Mouse (Mus musculus): ENCODE results near the gene 2310034G01Rik.

Gene 2310034G01Rik

DNA sequence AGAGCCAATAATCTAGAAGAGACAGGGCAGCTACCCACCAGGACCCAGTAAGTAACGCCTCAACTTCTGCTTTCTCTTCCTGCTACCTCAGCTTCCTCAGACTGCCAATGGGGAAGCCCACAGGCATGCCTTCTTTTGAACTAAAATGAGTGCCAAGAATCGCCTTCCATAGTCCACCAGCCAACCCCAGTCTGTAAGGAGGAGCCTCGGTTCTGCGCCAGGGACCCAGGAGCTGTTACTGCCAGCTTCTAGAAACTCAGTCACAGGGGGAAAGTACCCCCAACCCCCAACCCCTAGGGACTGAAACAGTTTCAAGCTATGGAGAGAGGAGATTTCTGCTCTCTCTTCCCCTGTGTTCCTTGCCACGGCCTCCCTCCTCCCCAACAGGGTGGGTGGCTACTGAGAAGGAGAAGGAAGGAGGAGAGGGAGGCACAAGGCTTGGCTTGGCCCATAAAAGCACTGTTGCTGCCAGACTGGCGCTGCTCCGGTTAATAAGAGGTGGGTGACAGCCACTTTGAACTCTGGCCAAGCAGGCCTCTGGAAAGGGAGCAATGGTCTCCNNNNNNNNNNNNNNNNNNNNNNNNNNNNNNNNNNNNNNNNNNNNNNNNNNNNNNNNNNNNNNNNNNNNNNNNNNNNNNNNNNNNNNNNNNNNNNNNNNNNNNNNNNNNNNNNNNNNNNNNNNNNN is 10.7 kb downstream of the 2310034G01Rik start:
- Histone ChIP-seq H3K27me3 (ENCODE audit: control insufficient read depth, insufficient read depth, low read length, poor library complexity, severe bottlenecking) (no peaks in the 10 kb centered on the region), H3K36me3 (ENCODE audit: control insufficient read depth, insufficient read depth, low read length, poor library complexity, severe bottlenecking) (no peaks in the 10 kb centered on the region)
- DNase-seq (ENCODE audit: low read depth, low spot score) = peak; percentile 79

DNA sequence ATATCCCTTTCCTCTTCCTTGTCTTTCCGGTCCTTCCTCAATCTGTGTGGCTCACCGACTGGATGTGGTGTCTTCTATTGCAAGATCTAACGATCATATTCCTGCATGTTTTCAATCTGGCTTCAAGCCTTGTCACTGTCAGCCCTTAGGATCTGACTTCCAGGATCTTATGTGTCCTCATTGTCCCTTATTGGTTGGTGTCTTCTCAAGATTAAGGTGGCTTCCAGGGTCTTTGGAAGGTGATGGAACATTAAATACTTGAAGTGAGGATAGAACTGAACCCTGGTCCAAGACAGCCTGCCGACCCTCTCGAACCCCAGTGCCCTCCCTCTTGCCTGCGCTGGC is 11.2 kb downstream of the 2310034G01Rik start:
- no peak for DNase-seq (ENCODE audit: low read depth, low spot score)
- H3K36me3 ChIP-seq (ENCODE audit: control insufficient read depth, insufficient read depth, low read length, poor library complexity, severe bottlenecking) = no peaks in the 10 kb centered on the region
- no peaks in the 10 kb centered on the region for H3K27me3 ChIP-seq (ENCODE audit: control insufficient read depth, insufficient read depth, low read length, poor library complexity, severe bottlenecking)

DNA sequence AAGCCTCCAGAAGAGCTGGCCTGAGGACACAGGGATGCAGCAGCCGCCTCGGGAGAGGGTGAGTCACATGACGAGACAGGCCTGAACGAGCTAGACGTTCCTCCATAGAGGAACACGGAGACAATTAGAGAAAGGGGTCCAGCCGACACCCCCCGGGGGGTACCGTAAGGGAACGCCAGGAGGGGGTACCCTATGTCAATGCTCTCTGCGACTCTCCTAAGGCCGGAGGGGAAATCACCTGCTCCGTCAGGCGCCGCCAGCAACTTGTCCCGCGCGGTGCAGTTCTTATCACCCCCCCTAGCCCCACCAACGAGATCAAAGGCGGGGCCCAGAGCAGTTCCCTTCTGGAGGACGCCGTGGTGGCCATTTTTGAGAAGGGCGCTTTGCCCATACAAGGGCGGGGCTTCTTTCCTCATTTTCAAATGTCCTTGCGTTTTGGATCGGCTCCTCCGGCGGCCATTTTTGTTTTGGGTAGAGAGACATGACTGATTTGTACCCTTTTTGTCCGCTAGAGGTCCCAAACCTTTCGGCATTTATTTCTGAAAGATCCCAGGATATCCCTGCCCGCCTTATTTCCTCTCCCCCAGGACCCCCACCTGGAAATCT is 11.7 kb downstream of the 2310034G01Rik start, which contains the start of gene Cuedc2:
Gene Cuedc2, minus strand, starts transcription at position 372 of the 606 bp plus-strand sequence.
- H3K27me3 ChIP-seq (ENCODE audit: control insufficient read depth, insufficient read depth, low read length, poor library complexity, severe bottlenecking) = no peaks in the 10 kb centered on the region
- no peaks in the 10 kb centered on the region for H3K36me3 ChIP-seq (ENCODE audit: control insufficient read depth, insufficient read depth, low read length, poor library complexity, severe bottlenecking)
- peak; percentile 97 for DNase-seq (ENCODE audit: low read depth, low spot score)

DNA sequence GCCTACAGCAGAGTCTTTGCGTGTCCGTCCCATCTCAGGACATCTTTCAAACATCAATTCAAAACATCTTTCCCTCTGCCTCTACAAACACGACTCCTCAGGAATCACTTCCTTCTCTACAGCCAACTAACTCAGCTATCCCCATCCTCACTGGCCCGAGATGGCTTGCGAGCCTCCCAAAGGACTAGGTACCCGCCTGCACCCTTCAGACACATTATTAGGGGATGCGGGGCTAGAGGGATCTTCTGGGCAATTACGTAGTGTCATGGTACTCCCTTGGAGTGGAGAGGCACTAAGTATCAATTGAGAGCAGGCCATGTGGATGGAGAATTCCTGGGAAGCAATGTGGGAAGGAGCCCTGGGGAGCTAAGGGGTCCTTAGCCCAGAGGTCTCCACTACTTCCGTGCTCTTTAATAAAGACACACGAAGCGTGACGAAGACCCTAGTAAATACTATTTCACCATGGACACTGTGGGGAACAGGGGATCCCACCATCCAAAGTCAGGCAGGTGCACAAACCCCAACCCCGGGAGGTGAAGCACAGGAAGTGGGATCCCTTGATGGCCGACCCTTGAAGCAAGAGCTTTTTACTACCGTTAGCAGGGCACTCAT is 12.3 kb downstream of the 2310034G01Rik start:
- DNase-seq (ENCODE audit: low read depth, low spot score) = no peak
- Histone ChIP-seq H3K27me3 (ENCODE audit: control insufficient read depth, insufficient read depth, low read length, poor library complexity, severe bottlenecking) (no peaks in the 10 kb centered on the region), H3K36me3 (ENCODE audit: control insufficient read depth, insufficient read depth, low read length, poor library complexity, severe bottlenecking) (no peaks in the 10 kb centered on the region)

DNA sequence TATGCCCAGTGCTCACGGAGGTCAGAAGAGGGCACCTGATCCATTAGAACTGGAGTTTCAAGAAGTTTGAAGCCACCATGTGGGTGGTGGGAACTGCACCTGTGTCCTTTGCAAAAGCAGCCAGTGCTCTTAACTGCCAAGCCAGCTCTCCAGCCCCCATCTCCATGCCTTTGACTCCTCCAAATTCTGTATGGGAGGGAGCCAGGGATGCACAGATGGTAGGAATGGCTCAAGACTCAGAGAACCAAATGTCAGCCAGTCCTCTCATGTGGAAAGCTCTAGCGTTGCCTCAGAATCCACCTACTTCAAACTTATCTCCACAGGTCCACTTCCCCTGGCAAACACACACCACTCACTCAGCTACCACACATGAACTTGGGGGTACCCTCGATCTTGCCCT is 16.2 kb downstream of the 2310034G01Rik start:
- no peaks in the 10 kb centered on the region for H3K27me3 ChIP-seq (ENCODE audit: control insufficient read depth, insufficient read depth, low read length, poor library complexity, severe bottlenecking)
- no peaks in the 10 kb centered on the region; the same call in 1 of the 2 replicates for H3K36me3 ChIP-seq (ENCODE audit: control insufficient read depth, insufficient read depth, low read length, poor library complexity, severe bottlenecking)
- DNase-seq (ENCODE audit: low read depth, low spot score) = no peak

DNA sequence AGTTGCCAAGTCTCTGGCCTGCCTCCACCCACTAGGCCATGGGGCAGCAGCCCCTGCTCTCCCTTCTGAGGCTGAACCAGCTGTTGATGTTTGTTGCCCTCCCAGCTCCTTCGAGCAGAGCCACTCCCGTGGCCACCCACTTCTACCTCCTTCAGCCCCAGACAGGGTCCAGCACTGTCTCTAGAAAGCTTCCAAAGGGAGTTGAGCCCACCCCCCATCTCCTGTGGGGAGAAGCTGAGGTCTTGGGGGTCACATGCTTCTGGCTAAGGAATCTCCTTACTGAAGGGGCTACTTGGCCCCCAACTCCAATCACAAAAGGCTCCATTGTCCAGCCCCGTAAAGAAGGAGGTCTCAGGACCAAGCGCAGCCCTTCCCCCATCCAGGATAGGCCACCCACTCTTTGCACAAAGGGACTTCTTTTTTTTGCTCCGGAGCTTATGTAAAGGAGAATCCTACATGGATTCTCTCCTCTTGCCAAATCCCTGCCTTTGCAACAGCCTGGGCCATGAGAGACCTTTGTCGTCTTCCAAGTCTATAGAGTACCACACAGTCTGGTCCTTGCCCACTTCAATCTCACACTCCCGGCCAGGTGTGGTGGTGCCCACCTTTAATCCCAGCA is 17.3 kb downstream of the 2310034G01Rik start:
- no peak for DNase-seq (ENCODE audit: low read depth, low spot score)
- H3K36me3 ChIP-seq (ENCODE audit: control insufficient read depth, insufficient read depth, low read length, poor library complexity, severe bottlenecking) = no peaks in the 10 kb centered on the region; the same call in 1 of the 2 replicates
- no peaks in the 10 kb centered on the region for H3K27me3 ChIP-seq (ENCODE audit: control insufficient read depth, insufficient read depth, low read length, poor library complexity, severe bottlenecking)

DNA sequence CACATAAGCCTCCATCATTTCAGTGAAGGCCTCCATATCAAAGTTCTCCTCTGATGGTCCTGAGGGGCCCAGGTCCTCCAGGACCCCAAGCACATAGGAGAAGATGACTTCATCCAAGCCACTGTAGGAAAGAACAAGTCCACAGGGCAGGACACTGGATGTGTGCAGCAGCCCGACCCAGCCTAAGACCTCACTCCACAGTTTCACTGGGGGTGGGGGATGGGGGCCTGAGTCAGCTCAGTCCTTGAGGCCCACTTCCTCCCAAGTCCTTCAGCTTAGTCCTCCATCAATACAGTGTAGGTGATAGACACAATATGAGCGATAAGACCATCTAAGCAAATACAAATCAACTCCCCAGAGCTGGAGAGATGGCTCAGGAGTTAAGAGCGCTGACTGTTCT is 18.2 kb downstream of the 2310034G01Rik start:
- H3K27me3 ChIP-seq (ENCODE audit: control insufficient read depth, insufficient read depth, low read length, poor library complexity, severe bottlenecking) = no peaks in the 10 kb centered on the region
- DNase-seq (ENCODE audit: low read depth, low spot score) = no peak
- no peaks in the 10 kb centered on the region; the same call in 1 of the 2 replicates for H3K36me3 ChIP-seq (ENCODE audit: control insufficient read depth, insufficient read depth, low read length, poor library complexity, severe bottlenecking)

DNA sequence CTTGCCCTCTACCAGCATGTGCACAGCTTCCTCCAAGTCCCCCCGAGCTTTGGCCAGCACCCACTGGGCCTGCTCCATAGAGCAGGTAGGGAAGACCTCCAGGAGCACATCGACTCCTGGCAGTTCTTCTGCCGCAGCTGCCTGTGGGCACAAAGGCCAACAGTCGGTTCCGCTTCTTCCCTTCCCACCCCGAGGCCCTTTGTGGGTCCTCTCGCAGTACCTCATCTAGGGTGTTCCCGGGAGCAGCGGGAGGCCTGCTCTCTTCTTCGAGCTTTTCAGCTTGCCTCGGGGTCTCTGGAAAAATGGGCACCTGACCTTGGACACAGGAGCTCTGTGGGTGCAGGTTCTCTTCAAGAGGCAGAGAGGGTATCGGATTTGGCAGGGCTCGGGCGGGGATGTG is 18.8 kb downstream of the 2310034G01Rik start:
- no peak for DNase-seq (ENCODE audit: low read depth, low spot score)
- Histone ChIP-seq H3K27me3 (ENCODE audit: control insufficient read depth, insufficient read depth, low read length, poor library complexity, severe bottlenecking) (no peaks in the 10 kb centered on the region), H3K36me3 (ENCODE audit: control insufficient read depth, insufficient read depth, low read length, poor library complexity, severe bottlenecking) (no peaks in the 10 kb centered on the region; the same call in 1 of the 2 replicates)

DNA sequence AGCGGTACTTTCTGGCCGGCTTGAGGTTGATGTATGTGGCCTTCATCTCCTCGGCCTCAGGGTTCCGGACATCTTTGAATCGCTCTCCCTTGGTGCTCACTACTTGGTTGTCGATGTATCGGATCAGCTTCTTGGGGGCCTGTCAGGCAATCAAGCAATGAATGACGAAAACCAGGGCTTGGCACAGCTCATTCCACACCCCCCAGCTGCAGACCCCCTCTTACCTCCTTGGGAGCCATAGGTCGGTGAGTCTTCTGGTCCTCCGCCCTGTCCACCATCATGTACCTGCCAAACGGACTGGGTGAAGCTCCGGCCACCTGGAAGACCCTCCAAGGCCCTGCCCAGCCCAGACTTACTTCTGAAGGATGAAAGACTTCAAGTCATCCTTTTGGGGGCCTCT is 19.4 kb downstream of the 2310034G01Rik start:
- no peak for DNase-seq (ENCODE audit: low read depth, low spot score)
- H3K36me3 ChIP-seq (ENCODE audit: control insufficient read depth, insufficient read depth, low read length, poor library complexity, severe bottlenecking) = no peaks in the 10 kb centered on the region; the same call in 1 of the 2 replicates
- H3K27me3 ChIP-seq (ENCODE audit: control insufficient read depth, insufficient read depth, low read length, poor library complexity, severe bottlenecking) = no peaks in the 10 kb centered on the region

DNA sequence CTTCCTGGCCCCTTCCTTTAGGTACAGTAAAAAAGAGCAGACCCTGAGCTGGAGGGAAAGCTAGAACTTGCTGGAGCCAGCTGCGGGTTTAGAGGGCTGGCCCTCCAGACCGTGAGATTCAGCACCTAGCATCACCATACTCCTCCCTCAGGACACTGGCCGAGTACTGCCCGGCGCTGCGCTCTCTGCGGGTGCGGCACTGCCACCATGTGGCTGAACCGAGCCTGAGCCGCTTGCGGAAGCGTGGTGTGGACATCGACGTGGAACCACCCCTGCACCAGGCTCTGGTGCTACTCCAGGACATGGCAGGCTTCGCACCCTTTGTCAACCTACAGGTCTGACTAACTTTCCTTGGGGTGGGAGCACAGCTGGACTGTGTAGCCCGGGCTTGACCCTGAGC is 20.2 kb downstream of the 2310034G01Rik start:
- Histone ChIP-seq H3K36me3 (ENCODE audit: control insufficient read depth, insufficient read depth, low read length, poor library complexity, severe bottlenecking) (no peaks in the 10 kb centered on the region; the same call in 1 of the 2 replicates), H3K27me3 (ENCODE audit: control insufficient read depth, insufficient read depth, low read length, poor library complexity, severe bottlenecking) (no peaks in the 10 kb centered on the region)
- DNase-seq (ENCODE audit: low read depth, low spot score) = peak; percentile 87

DNA sequence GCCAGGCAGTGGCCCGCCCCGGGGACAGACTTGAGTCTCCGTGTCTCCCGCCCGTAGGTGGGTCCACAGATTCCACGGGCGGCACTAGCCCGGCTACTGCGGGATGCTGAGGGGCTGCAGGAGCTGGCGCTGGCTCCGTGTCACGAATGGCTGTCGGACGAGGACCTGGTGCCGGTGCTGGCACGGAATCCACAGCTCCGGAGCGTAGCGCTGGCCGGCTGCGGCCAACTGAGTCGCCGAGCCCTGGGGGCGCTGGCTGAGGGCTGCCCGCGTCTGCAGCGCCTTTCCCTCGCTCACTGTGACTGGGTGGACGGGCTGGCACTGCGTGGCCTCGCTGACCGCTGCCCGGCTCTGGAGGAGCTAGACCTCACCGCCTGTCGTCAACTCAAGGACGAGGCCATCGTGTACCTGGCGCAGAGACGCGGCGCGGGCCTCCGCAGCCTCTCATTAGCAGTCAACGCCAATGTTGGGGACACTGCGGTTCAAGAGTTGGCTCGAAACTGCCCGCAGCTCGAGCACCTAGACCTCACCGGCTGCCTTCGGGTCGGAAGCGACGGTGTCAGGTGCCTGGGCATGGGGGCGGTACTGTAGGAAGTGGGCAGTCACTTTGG is 21.0 kb downstream of the 2310034G01Rik start:
- no peaks in the 10 kb centered on the region for H3K27me3 ChIP-seq (ENCODE audit: control insufficient read depth, insufficient read depth, low read length, poor library complexity, severe bottlenecking)
- peak; percentile 49 for DNase-seq (ENCODE audit: low read depth, low spot score)
- H3K36me3 ChIP-seq (ENCODE audit: control insufficient read depth, insufficient read depth, low read length, poor library complexity, severe bottlenecking) = no peaks in the 10 kb centered on the region; the same call in 1 of the 2 replicates

DNA sequence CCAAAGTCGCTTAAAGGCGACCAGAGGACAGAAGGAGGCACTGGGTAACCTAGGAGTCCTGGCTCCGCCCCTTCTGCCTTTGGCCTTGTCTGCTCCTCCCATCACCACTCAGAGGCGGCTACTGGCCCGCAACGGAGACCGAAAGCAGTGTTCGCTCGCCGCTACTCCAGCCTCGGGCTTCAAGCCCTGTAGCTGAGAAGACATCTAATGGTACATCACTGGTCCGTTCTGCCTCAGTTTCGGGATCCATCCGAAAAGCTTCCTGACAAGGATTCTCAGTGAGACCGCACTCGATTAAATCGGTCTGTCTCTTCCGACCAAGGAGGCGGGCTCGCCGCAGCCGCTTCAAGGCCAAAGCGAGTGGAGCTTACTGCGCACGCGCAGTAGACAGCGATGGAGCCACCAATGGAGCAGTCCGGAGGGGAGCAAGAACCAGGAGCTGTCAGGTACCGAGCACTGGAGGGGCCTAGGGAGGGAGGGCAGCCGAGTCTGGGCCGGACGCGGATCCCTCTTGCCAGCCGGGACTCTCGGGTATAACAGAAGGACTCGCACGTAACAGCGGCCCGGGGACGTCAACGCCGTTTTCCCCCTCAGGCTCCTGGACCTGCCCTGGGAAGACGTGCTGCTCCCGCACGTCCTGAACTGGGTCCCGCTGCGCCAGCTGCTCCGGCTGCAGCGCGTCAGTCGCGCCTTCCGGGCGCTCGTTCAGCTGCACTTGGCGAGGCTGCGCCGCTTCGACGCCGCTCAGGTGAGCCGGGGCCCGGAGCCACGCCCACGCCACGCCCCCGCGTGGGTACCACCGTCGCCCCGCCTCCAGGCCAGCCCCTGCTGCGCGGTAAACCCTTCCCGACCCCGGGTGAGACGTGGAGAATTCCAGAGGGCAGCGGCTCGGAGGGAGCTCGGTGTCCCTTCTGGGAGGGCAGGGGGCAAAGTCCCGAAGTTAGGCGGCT is 21.7 kb downstream of the 2310034G01Rik start, which contains the start of gene Fbxl15:
Gene Fbxl15, plus strand, starts transcription at position 104 of the 950 bp plus-strand sequence.
- peak; percentile 94 for DNase-seq (ENCODE audit: low read depth, low spot score)
- no peaks in the 10 kb centered on the region; the same call in 1 of the 2 replicates for H3K36me3 ChIP-seq (ENCODE audit: control insufficient read depth, insufficient read depth, low read length, poor library complexity, severe bottlenecking)
- no peaks in the 10 kb centered on the region for H3K27me3 ChIP-seq (ENCODE audit: control insufficient read depth, insufficient read depth, low read length, poor library complexity, severe bottlenecking)

DNA sequence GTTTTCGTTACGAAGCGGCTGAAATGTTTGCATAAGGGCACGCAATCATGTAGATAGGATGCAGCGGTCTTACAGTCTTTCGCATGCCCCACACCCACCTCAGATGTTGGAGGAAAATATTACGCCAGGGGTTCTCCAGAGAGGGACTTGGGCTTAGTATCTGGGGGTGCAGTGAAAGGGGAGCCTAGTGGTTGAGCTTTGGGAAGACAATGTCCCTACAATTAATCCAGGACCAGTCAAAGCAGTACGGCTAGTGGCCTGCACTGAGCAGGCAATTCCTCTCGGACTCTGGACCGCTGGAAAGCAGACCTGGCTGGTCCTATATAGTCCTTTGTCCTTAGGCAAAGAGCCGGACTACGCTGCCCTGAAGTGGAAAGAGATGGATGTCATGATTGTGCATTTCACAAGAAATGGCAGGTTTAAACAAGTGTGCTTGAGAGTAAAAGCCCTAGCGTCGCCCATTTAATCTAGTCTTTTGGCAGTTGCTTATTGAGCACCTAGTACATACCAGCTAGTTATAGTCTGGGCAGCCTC is 22.5 kb downstream of the 2310034G01Rik start:
- Histone ChIP-seq H3K27me3 (ENCODE audit: control insufficient read depth, insufficient read depth, low read length, poor library complexity, severe bottlenecking) (no peaks in the 10 kb centered on the region), H3K36me3 (ENCODE audit: control insufficient read depth, insufficient read depth, low read length, poor library complexity, severe bottlenecking) (no peaks in the 10 kb centered on the region; the same call in 1 of the 2 replicates)
- no peak for DNase-seq (ENCODE audit: low read depth, low spot score)
